Mouse (Mus musculus) CD4-positive, CD25-positive, alpha-beta regulatory T cell, adult 4 months (primary cell): Measurements from ENCODE around the gene Ppp1r36. TPM values are rescaled to one million over a fixed set of nuclear protein-coding genes. Genes with fewer than 3 reads are reported as not detected.
"Not testable (repeated sequence)": the region's sequence is repeated elsewhere in the genome, so short reads cannot be mapped to it uniquely, and the experiment has no call there.

Experiments used
- ATAC-seq: one replicate; pipeline ENCODE4 v1.8.0; 2017
- polyA plus RNA-seq, 2 experiments: library from polyadenylated mRNA; unstranded; fragments of 100-300 nt; shearing (Covaris generic); gene quantifications; one replicate each; pipeline ENCODE4 v1.2.1; 2017

Gene Ppp1r36
- polyA plus RNA-seq, 2 experiments from 2014 or later = not detected

- no peak for ATAC-seq
These were observed 15.7 kb upstream of the Ppp1r36 start for GRCm38 (mm10) chr12:76401674-76402073.

GRCm38 (mm10) chr12:76402991-76403885 lies 14.1 kb upstream of the Ppp1r36 start:
- ATAC-seq = peak; percentile 73

GRCm38 (mm10) chr12:76403886-76404537 lies 13.3 kb upstream of the Ppp1r36 start, which contains the start of gene Hspa2:
Hspa2 (plus strand) TSS chr12:76404176.
- ATAC-seq = peak; percentile 86

- ATAC-seq = no peak
These were observed 12.5 kb upstream of the Ppp1r36 start for GRCm38 (mm10) chr12:76404836-76405182.

- ATAC-seq = no peak
These were observed 12.0 kb upstream of the Ppp1r36 start for GRCm38 (mm10) chr12:76405183-76405970.

GRCm38 (mm10) chr12:76405971-76406370 lies 11.4 kb upstream of the Ppp1r36 start:
- ATAC-seq = no peak

- ATAC-seq = no peak
These were observed 10.2 kb upstream of the Ppp1r36 start for GRCm38 (mm10) chr12:76407184-76407583.

- ATAC-seq = no peak
These were observed 8.2 kb upstream of the Ppp1r36 start for GRCm38 (mm10) chr12:76409166-76409565.

- ATAC-seq = no peak
These were observed 1.8 kb upstream of the Ppp1r36 start for GRCm38 (mm10) chr12:76415383-76416010.

GRCm38 (mm10) chr12:76418346-76418745 lies 1.0 kb downstream of the Ppp1r36 start:
- no peak for ATAC-seq

GRCm38 (mm10) chr12:76425256-76425655 lies 7.9 kb downstream of the Ppp1r36 start:
- no peak for ATAC-seq

- ATAC-seq = no peak
These were observed 10.2 kb downstream of the Ppp1r36 start for GRCm38 (mm10) chr12:76427546-76427945.

GRCm38 (mm10) chr12:76430879-76431406 lies 13.6 kb downstream of the Ppp1r36 start:
- ATAC-seq = no peak

GRCm38 (mm10) chr12:76431431-76431830 lies 14.1 kb downstream of the Ppp1r36 start:
- no peak for ATAC-seq

GRCm38 (mm10) chr12:76434111-76434510 lies 16.8 kb downstream of the Ppp1r36 start:
- no peak for ATAC-seq

GRCm38 (mm10) chr12:76435084-76435483 lies 17.7 kb downstream of the Ppp1r36 start:
- ATAC-seq = no peak

GRCm38 (mm10) chr12:76435549-76435948 lies 18.2 kb downstream of the Ppp1r36 start:
- ATAC-seq = no peak

GRCm38 (mm10) chr12:76443488-76443887 lies 26.1 kb downstream of the Ppp1r36 start:
- not testable (repeated sequence) for ATAC-seq

- no peak for ATAC-seq
These were observed 27.0 kb downstream of the Ppp1r36 start for GRCm38 (mm10) chr12:76444359-76444772.

GRCm38 (mm10) chr12:76444862-76445261 lies 27.5 kb downstream of the Ppp1r36 start:
- ATAC-seq = no peak

GRCm38 (mm10) chr12:76446201-76446600 lies 28.9 kb downstream of the Ppp1r36 start:
- ATAC-seq = no peak

GRCm38 (mm10) chr12:76448127-76448526 lies 30.8 kb downstream of the Ppp1r36 start:
- no peak for ATAC-seq
